Mouse (Mus musculus) embryonic facial prominence, embryonic 15.5 days (tissue): ENCODE data around the gene Hist1h1d. TPM values are rescaled to one million over a fixed set of nuclear protein-coding genes. Genes with fewer than 3 reads are reported as not detected.
"Not testable (repeated sequence)": the region's sequence is repeated elsewhere in the genome, so short reads cannot be mapped to it uniquely, and the experiment has no call there.

ENCODE experiments used
- ATAC-seq: fragments of 200-750 bp; cut with Nextera tagmentation; 2 replicates; pipeline ENCODE4 v1.8.0; 2017; ENCODE audit warnings: low read depth, moderate TSS enrichment; ENCODE audit not compliant: insufficient number of reproducible peaks, low FRiP score, low TSS enrichment
- H3K27ac ChIP-seq: fragments of 300-500 bp; sonication (generic); replicated peaks from 2 replicates; pipeline ENCODE4 v1.5.1; 2015; ENCODE audit warnings: mild to moderate bottlenecking, inconsistent platforms
- H3K27me3 ChIP-seq: fragments of 300-500 bp; sonication (generic); 2 replicates; pipeline ENCODE4 v1.6.1; 2015; ENCODE audit warnings: inconsistent platforms
- H3K36me3 ChIP-seq: fragments of 300-500 bp; sonication (generic); 2 replicates; pipeline ENCODE4 v1.6.1; 2015; ENCODE audit warnings: mild to moderate bottlenecking, inconsistent platforms
- H3K4me1 ChIP-seq: fragments of 300-500 bp; sonication (generic); 2 replicates; pipeline ENCODE4 v1.6.1; 2015; ENCODE audit warnings: inconsistent platforms
- H3K4me2 ChIP-seq: fragments of 300-500 bp; sonication (generic); replicated peaks from 2 replicates; pipeline ENCODE4 v1.6.1; 2015; ENCODE audit warnings: mild to moderate bottlenecking, inconsistent platforms
- H3K4me3 ChIP-seq: fragments of 300-500 bp; sonication (generic); replicated peaks from 2 replicates; pipeline ENCODE4 v1.5.1; 2015; ENCODE audit warnings: mild to moderate bottlenecking, inconsistent platforms
- H3K9ac ChIP-seq: fragments of 300-500 bp; sonication (generic); 2 replicates; pipeline ENCODE4 v1.6.1; 2015; ENCODE audit warnings: inconsistent platforms
- H3K9me3 ChIP-seq: fragments of 300-500 bp; sonication (generic); replicated peaks from 2 replicates; pipeline ENCODE4 v1.6.1; 2016; ENCODE audit warnings: inconsistent platforms
- WGBS: fragments of 180-500 bp; shearing (Covaris S2); methylation state at CpG from one replicate; pipeline ENCODE4 v1.1.7; 2015; 5-methylcytosine and 5-hydroxymethylcytosine counted together
- polyA plus RNA-seq: library from polyadenylated mRNA; unstranded; fragments of >200 nt; fragmentation: Nextera tagmentation; extraction: Ambion mirVana; gene quantifications from 2 replicates; pipeline ENCODE4 v1.2.1, GENCODE M21; 2015

Gene Hist1h1d
- polyA plus RNA-seq, 1 experiment from 2014 or later: 0.44 TPM

GRCm38 (mm10) chr13:23530181-23530900 is 22.7 kb upstream of the Hist1h1d start:
- Histone ChIP-seq H3K9me3 (no peaks in the 10 kb centered on the region), H3K4me2 (peak overlapping the region; percentile 72), H3K27me3 (no peaks in the 10 kb centered on the region), H3K27ac (peak overlapping the region; percentile 99), H3K4me1 (peaks cover 34% of the 10 kb centered on the region), H3K36me3 (no peaks in the 10 kb centered on the region), H3K4me3 (peak overlapping the region; percentile 61), H3K9ac (peak overlapping the region; percentile 71)
- WGBS: under 1% methylated on average over 20 of the region's 20 CpGs
- no peak for ATAC-seq

GRCm38 (mm10) chr13:23530901-23531875 is 21.9 kb upstream of the Hist1h1d start, which contains the start of gene Hist1h4h:
Hist1h4h (plus strand) TSS chr13:23531050.
- H3K9ac ChIP-seq: peak within 1 kb of the TSS; percentile 71
- H3K27me3 ChIP-seq: no peaks in the 10 kb centered on the region
- under 1% methylated on average over 58 of the region's 70 CpGs for WGBS
- H3K4me1 ChIP-seq: peaks cover 30% of the 10 kb centered on the region
- H3K4me3 ChIP-seq: peak within 1 kb of the TSS; percentile 61
- H3K36me3 ChIP-seq: no peaks in the 10 kb centered on the region
- H3K27ac ChIP-seq: peak within 1 kb of the TSS; percentile 99
- peak within 1 kb of the TSS; percentile 72 for H3K4me2 ChIP-seq
- no peaks in the 10 kb centered on the region for H3K9me3 ChIP-seq
- ATAC-seq: peak; percentile 87

GRCm38 (mm10) chr13:23532262-23533075 is 20.6 kb upstream of the Hist1h1d start:
- 16% methylated on average over 9 of the region's 9 CpGs for WGBS

GRCm38 (mm10) chr13:23533560-23534367 is 19.3 kb upstream of the Hist1h1d start, which contains the start of gene Hist1h2af:
Hist1h2af (plus strand) TSS chr13:23533906.
- ATAC-seq: peak; percentile 52
- H3K36me3 ChIP-seq, H3K27me3 ChIP-seq, H3K9me3 ChIP-seq: not testable (repeated sequence)
- H3K27ac ChIP-seq: peak within 1 kb of the TSS; percentile 99
- peaks cover 34% of the 10 kb centered on the region for H3K4me1 ChIP-seq
- H3K4me2 ChIP-seq: peak within 1 kb of the TSS; percentile 72
- peak within 1 kb of the TSS; percentile 26; the same call in 1 of the 2 replicates for H3K9ac ChIP-seq
- H3K4me3 ChIP-seq: peak within 1 kb of the TSS; percentile 61
- under 1% methylated on average over 28 of the region's 53 CpGs for WGBS

More at GRCm38 (mm10) chr13:23532262-23533075, 20.6 kb upstream of the Hist1h1d start:
- ATAC-seq: no peak
- H3K4me1 ChIP-seq: peaks cover 35% of the 10 kb centered on the region
- no peaks in the 10 kb centered on the region for H3K9me3 ChIP-seq
- peak overlapping the region; percentile 61 for H3K4me3 ChIP-seq
- peak overlapping the region; percentile 72 for H3K4me2 ChIP-seq
- peak overlapping the region; percentile 99 for H3K27ac ChIP-seq
- H3K27me3 ChIP-seq: no peaks in the 10 kb centered on the region
- no peaks in the 10 kb centered on the region for H3K36me3 ChIP-seq
- H3K9ac ChIP-seq: 0 out of 2 replicates have a peak overlapping the region, but pooled peaks have one; percentile 18

GRCm38 (mm10) chr13:23534368-23535131 is 18.5 kb upstream of the Hist1h1d start:
- ATAC-seq: no peak
- H3K4me2 ChIP-seq: peak overlapping the region; percentile 72
- peak overlapping the region; percentile 92 for H3K27ac ChIP-seq
- H3K27me3 ChIP-seq: no peaks in the 10 kb centered on the region
- under 1% methylated on average over 15 of the region's 15 CpGs for WGBS
- H3K4me3 ChIP-seq: peak overlapping the region; percentile 61
- peak overlapping the region; percentile 26; the same call in 1 of the 2 replicates for H3K9ac ChIP-seq
- H3K36me3 ChIP-seq: no peaks in the 10 kb centered on the region
- H3K9me3 ChIP-seq: no peaks in the 10 kb centered on the region
- peaks cover 29% of the 10 kb centered on the region for H3K4me1 ChIP-seq

- not testable (repeated sequence) for H3K9me3 ChIP-seq, H3K36me3 ChIP-seq, H3K27me3 ChIP-seq
- Histone ChIP-seq H3K4me1 (peaks cover 29% of the 10 kb centered on the region), H3K4me2 (peak within 1 kb of the TSS; percentile 72), H3K4me3 (peak within 1 kb of the TSS; percentile 61), H3K27ac (peak within 1 kb of the TSS; percentile 92), H3K9ac (peak within 1 kb of the TSS; percentile 35)
- peak; percentile 90 for ATAC-seq
- under 1% methylated on average over 47 of the region's 62 CpGs for WGBS
Observed at GRCm38 (mm10) chr13:23535137-23536075, 17.7 kb upstream of the Hist1h1d start, which contains the start of gene Hist1h3g. Hist1h3g (plus strand) TSS chr13:23535422.

GRCm38 (mm10) chr13:23536076-23536822 is 16.8 kb upstream of the Hist1h1d start:
- peak overlapping the region; percentile 61 for H3K4me3 ChIP-seq
- H3K9ac ChIP-seq: peak overlapping the region; percentile 12; the same call in 1 of the 2 replicates
- no peaks in the 10 kb centered on the region for H3K27me3 ChIP-seq
- 19% methylated on average over 7 of the region's 7 CpGs for WGBS
- H3K4me2 ChIP-seq: peak overlapping the region; percentile 72
- no peaks in the 10 kb centered on the region for H3K9me3 ChIP-seq
- no peaks in the 10 kb centered on the region for H3K36me3 ChIP-seq
- peak overlapping the region; percentile 63 for H3K27ac ChIP-seq
- ATAC-seq: no peak
- peaks cover 29% of the 10 kb centered on the region for H3K4me1 ChIP-seq

- Histone ChIP-seq H3K9ac (no peak overlapping the region), H3K27me3 (no peaks in the 10 kb centered on the region), H3K36me3 (no peaks in the 10 kb centered on the region), H3K27ac (no peak overlapping the region), H3K4me2 (peak overlapping the region; percentile 72; the same call in 1 of the 2 replicates), H3K9me3 (no peaks in the 10 kb centered on the region), H3K4me3 (peak overlapping the region; percentile 61; the same call in 1 of the 2 replicates), H3K4me1 (peaks cover 27% of the 10 kb centered on the region)
- WGBS: 75% methylated on average over 3 of the region's 3 CpGs
- ATAC-seq: no peak
Observed at GRCm38 (mm10) chr13:23537006-23537710, 15.9 kb upstream of the Hist1h1d start.
